Mouse (Mus musculus) skeletal muscle tissue, postnatal 0 days (tissue): ENCODE data around the gene C1qtnf9. TPM values are rescaled to one million over a fixed set of nuclear protein-coding genes. Genes with fewer than 3 reads are reported as not detected.

Source experiments
- polyA plus RNA-seq: library from polyadenylated mRNA; unstranded; fragments of >200 nt; fragmentation: Nextera tagmentation; extraction: Ambion mirVana; gene quantifications from 2 replicates; pipeline ENCODE4 v1.2.1, GENCODE M21; 2015

Gene C1qtnf9
- 23.3 and 32.7 TPM in 2 replicates for polyA plus RNA-seq

GRCm38 (mm10) chr14:60767884-60768283 lies at the start of gene C1qtnf9:
TSS of gene C1qtnf9 (plus strand) at chr14:60768134.

GRCm38 (mm10) chr14:60784427-60785315 lies 16.7 kb downstream of the C1qtnf9 start, which contains the start of gene Mipep:
TSS of gene Mipep (plus strand) at chr14:60784573.

Other genes with a start within 250 kb of the C1qtnf9 start
- gene Spata13, start 134.1 kb upstream of the C1qtnf9 start, polyA plus RNA-seq: 4.9 and 6.4 TPM in 2 replicates
- gene Mipep, start 16.4 kb downstream of the C1qtnf9 start, polyA plus RNA-seq: 12.6 and 12.7 TPM in 2 replicates